Mouse (Mus musculus) A20 (cell line): Measurements from ENCODE around the gene Tas2r135.

ENCODE experiments used
- DNase-seq: peaks from one replicate; pipeline ENCODE4 v3.0.0-alpha.2; 2011; ENCODE audit warnings: low read depth, low spot score

The Tas2r135 gene

GRCm38 (mm10) chr6:42426337-42426736, 21.1 kb downstream of the Tas2r135 start:
- no peak for DNase-seq

GRCm38 (mm10) chr6:42433554-42433953, 28.3 kb downstream of the Tas2r135 start:
- no peak for DNase-seq

GRCm38 (mm10) chr6:42434446-42434845, 29.2 kb downstream of the Tas2r135 start, which contains the start of gene Tas2r126:
Tas2r126 (plus strand) TSS chr6:42434535.
- no peak for DNase-seq

- no peak for DNase-seq
Observed at GRCm38 (mm10) chr6:42435490-42435889, 30.3 kb downstream of the Tas2r135 start.

- DNase-seq = no peak
Observed at GRCm38 (mm10) chr6:42441395-42441794, 36.2 kb downstream of the Tas2r135 start.

- DNase-seq = no peak
Observed at GRCm38 (mm10) chr6:42444491-42444890, 39.3 kb downstream of the Tas2r135 start.

- DNase-seq = peak; percentile 85
Observed at GRCm38 (mm10) chr6:42447381-42447780, 42.1 kb downstream of the Tas2r135 start.
